Mouse (Mus musculus): ENCODE results near the gene Gpr3. TPM values are rescaled to one million over a fixed set of nuclear protein-coding genes. Genes with fewer than 3 reads are reported as not detected.

Gpr3 gene
- polyA plus RNA-seq, 1 experiment from 2014 or later, result 0.10 TPM

DNA sequence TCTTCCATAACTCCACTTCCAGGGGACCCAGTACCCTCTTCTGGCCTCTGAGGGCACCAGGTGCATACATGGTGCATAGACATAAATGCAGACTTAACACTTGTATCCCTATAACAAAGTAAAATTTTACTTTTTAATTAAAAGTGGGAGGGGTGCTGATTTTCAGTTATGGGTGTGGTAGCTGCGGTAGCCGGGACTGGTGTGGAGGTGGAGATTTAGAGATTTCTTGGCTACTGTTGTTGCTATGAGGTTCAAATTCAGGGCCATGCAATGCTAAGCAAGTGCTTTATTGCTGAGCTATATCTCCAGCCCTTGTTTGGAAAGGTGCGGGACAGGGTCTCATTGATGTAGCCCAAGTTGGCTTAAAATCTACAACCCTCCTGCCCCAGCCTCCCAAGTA lies 6.4 kb upstream of the Gpr3 start:
- Histone ChIP-seq H3K36me3 (ENCODE audit: insufficient read depth, low read length) (no peaks in the 10 kb centered on the region), H3K4me2 (replicated peaks; ENCODE audit: low read depth, low read length) (no peak overlapping the region), H3K27ac (ENCODE audit: low read length) (no peak overlapping the region), H3K4me1 (ENCODE audit: insufficient read depth, low read length) (peaks cover 20% of the 10 kb centered on the region), H3K9ac (replicated peaks; ENCODE audit: low read length) (no peak overlapping the region), H3K4me3 (ENCODE audit: low read length) (no peak overlapping the region), H3K27me3 (ENCODE audit: insufficient read depth, low read length) (peaks cover 10% of the 10 kb centered on the region), H3K9me3 (ENCODE audit: low read length) (no peaks in the 10 kb centered on the region)
- WGBS, result 92% methylated on average over 3 of the region's 3 CpGs
- no peak for ATAC-seq (ENCODE audit: low FRiP score, low TSS enrichment)

DNA sequence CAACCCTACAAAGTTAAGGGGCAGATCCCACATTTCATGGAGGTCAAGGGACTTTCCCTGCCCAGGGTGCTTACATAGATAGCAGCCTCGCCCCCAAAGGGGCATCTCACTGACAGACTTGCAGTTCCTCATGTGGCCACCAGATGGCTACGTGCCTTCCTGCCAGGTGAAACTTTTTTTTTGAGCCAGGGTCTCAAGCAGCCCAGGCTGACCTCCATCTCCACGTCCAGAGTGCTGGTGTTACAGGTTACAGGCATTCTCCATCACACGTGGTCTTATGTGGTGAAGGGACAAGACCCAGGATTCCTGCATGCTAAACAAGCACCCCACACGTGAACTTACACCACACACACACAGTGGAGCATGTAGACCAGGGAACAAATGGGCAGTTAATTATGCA lies 5.3 kb upstream of the Gpr3 start:
- no peak overlapping the region for H3K4me3 ChIP-seq (ENCODE audit: low read length)
- no peak overlapping the region for H3K9ac ChIP-seq (replicated peaks; ENCODE audit: low read length)
- no peaks in the 10 kb centered on the region for H3K36me3 ChIP-seq (ENCODE audit: insufficient read depth, low read length)
- no peak overlapping the region for H3K4me2 ChIP-seq (replicated peaks; ENCODE audit: low read depth, low read length)
- ATAC-seq (ENCODE audit: low FRiP score, low TSS enrichment), result no peak
- peaks cover 14% of the 10 kb centered on the region for H3K27me3 ChIP-seq (ENCODE audit: insufficient read depth, low read length)
- H3K27ac ChIP-seq (ENCODE audit: low read length), result no peak overlapping the region
- no peaks in the 10 kb centered on the region for H3K9me3 ChIP-seq (ENCODE audit: low read length)
- WGBS, result 3% methylated on average over 5 of the region's 5 CpGs
- peaks cover 27% of the 10 kb centered on the region for H3K4me1 ChIP-seq (ENCODE audit: insufficient read depth, low read length)

DNA sequence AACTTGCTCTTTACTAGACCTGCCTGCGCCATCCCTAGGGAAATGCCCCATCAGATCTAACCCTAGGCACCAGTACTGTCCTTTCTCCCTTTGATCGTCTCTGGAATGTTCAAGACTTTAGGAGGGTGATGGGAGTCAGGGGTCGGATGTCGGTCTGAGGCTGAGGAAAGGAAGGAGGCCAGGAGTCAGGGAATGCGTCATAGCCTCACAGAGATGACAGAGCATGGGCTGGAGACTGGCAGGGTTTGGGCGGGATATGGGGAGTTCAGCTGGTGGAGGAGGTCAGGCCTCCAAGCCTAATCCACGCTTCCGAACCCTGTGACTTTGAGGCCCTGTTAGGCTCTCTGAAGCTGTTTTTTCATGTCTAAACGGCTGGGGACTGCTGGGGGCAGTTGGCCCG lies 1.3 kb upstream of the Gpr3 start:
- ATAC-seq (ENCODE audit: low FRiP score, low TSS enrichment), result no peak
- Histone ChIP-seq H3K4me1 (ENCODE audit: insufficient read depth, low read length) (peaks cover 20% of the 10 kb centered on the region), H3K27me3 (ENCODE audit: insufficient read depth, low read length) (peaks cover 9% of the 10 kb centered on the region), H3K9ac (replicated peaks; ENCODE audit: low read length) (no peak overlapping the region), H3K27ac (ENCODE audit: low read length) (no peak overlapping the region), H3K36me3 (ENCODE audit: insufficient read depth, low read length) (no peaks in the 10 kb centered on the region), H3K9me3 (ENCODE audit: low read length) (no peaks in the 10 kb centered on the region), H3K4me2 (replicated peaks; ENCODE audit: low read depth, low read length) (peak overlapping the region; percentile 100), H3K4me3 (ENCODE audit: low read length) (peak overlapping the region; percentile 69; the same call in 1 of the 2 replicates)
- WGBS, result 15% methylated on average over 10 of the region's 10 CpGs

DNA sequence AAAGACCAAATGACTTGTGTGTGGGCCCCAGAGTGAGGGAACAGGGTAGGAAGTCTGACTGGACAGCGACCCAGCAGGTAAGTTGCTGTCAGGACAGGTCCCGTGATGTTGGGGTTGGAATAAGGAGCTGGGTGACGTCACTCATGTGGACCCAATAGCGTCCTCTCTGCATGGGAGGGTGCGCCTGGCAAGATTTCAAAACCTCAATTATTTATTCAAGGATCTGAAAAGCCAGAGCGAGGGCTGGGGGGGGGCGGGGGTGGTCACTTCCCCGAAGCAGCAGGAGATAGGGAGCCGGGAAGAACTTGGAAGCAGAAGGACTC lies 893 bp upstream of the Gpr3 start:
- no peak for ATAC-seq (ENCODE audit: low FRiP score, low TSS enrichment)
- WGBS, result 3% methylated on average over 8 of the region's 9 CpGs

DNA sequence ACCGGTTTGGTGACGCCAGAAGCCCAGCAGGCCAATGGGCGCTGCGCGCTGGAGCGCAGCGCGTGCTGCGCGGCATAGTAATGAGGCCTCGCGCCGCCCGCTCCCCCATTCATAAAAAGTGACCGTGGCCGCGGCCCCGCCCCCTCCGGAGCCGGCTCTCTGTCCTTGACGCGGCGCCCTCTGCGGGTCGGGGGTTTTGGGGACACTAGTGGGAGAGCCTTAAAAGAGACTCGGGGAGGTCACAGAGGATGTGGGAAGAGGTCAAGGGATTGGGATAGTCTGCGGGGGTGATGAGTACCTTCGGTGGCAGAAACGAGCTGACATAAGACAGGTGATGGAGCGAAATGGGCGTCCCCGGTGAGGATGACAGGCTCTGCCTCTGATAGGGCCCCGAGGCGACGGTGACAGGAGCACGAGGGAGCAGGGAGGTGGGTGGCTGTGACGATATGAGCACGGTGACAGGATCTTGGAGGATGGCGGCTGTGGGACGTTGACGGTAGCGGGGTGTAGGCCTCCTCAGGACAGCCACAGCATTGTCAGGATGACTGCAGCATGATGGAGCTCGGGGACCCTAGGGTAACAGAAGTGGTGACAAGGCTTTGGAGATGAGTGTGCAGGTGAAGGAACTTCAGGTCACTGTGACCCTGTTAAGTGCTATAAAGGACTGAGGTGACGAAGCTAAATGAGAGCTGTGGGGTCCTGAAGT lies 379 bp upstream of the Gpr3 start:
- no peak overlapping the region for H3K27ac ChIP-seq (ENCODE audit: low read length)
- H3K4me1 ChIP-seq (ENCODE audit: insufficient read depth, low read length), result peaks cover 20% of the 10 kb centered on the region
- peak; percentile 85 for ATAC-seq (ENCODE audit: low FRiP score, low TSS enrichment)
- H3K9ac ChIP-seq (replicated peaks; ENCODE audit: low read length), result peak overlapping the region; percentile 66
- peak overlapping the region; percentile 100 for H3K4me2 ChIP-seq (replicated peaks; ENCODE audit: low read depth, low read length)
- H3K9me3 ChIP-seq (ENCODE audit: low read length), result no peaks in the 10 kb centered on the region
- H3K4me3 ChIP-seq (ENCODE audit: low read length), result peak overlapping the region; percentile 69
- WGBS, result 2% methylated on average over 44 of the region's 44 CpGs
- H3K36me3 ChIP-seq (ENCODE audit: insufficient read depth, low read length), result no peaks in the 10 kb centered on the region
- peaks cover 9% of the 10 kb centered on the region for H3K27me3 ChIP-seq (ENCODE audit: insufficient read depth, low read length)

More for the DNA sequence above, 893 bp upstream of the Gpr3 start:
- Histone ChIP-seq H3K4me1 (ENCODE audit: insufficient read depth, low read length) (peaks cover 20% of the 10 kb centered on the region), H3K36me3 (ENCODE audit: insufficient read depth, low read length) (no peaks in the 10 kb centered on the region), H3K27ac (ENCODE audit: low read length) (no peak overlapping the region), H3K4me3 (ENCODE audit: low read length) (peak overlapping the region; percentile 69), H3K9me3 (ENCODE audit: low read length) (no peaks in the 10 kb centered on the region), H3K4me2 (replicated peaks; ENCODE audit: low read depth, low read length) (peak overlapping the region; percentile 100), H3K27me3 (ENCODE audit: insufficient read depth, low read length) (peaks cover 9% of the 10 kb centered on the region), H3K9ac (replicated peaks; ENCODE audit: low read length) (peak overlapping the region; percentile 66; the same call in 1 of the 2 replicates)

DNA sequence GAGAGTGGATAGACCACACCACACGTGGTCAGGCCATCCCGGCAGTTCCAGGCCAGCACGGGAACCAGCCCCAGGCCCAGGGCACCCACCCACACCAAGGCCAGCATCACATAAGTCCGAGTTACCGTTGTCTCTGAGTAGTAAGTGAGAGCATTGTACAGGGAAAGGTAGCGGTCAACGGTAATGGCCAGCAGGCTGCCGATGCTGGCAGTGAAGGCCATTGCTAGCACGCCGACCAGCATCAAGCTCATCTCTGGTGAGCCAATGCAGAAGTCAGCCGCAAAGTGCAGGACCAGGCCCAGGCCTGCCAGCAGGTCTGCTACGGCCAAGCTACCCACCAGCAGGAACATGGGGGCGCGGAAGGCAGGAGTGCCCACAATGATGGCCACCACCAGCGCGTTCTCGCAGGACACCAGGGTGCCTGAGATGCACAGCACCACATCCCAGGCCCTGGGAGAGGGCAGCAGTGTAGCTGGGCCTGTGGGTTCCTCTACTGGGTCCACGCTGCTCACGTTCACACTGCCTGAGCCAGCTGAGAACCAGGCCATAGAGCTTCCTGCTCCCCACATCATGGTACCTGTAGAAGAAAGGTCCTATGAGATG lies 1.4 kb downstream of the Gpr3 start:
- Histone ChIP-seq H3K27me3 (ENCODE audit: insufficient read depth, low read length) (peaks cover 9% of the 10 kb centered on the region), H3K36me3 (ENCODE audit: insufficient read depth, low read length) (no peaks in the 10 kb centered on the region), H3K4me2 (replicated peaks; ENCODE audit: low read depth, low read length) (no peak overlapping the region), H3K4me1 (ENCODE audit: insufficient read depth, low read length) (peaks cover 20% of the 10 kb centered on the region), H3K27ac (ENCODE audit: low read length) (no peak overlapping the region), H3K9ac (replicated peaks; ENCODE audit: low read length) (no peak overlapping the region), H3K4me3 (ENCODE audit: low read length) (no peak overlapping the region), H3K9me3 (ENCODE audit: low read length) (no peaks in the 10 kb centered on the region)
- 95% methylated on average over 19 of the region's 19 CpGs for WGBS
- no peak for ATAC-seq (ENCODE audit: low FRiP score, low TSS enrichment)

GRCm38 (mm10) chr4:133210023-133210787 lies 2.1 kb downstream of the Gpr3 start:
- Histone ChIP-seq H3K4me3 (ENCODE audit: low read length) (no peak overlapping the region), H3K4me1 (ENCODE audit: insufficient read depth, low read length) (peaks cover 21% of the 10 kb centered on the region), H3K9ac (replicated peaks; ENCODE audit: low read length) (no peak overlapping the region), H3K27me3 (ENCODE audit: insufficient read depth, low read length) (peaks cover 9% of the 10 kb centered on the region), H3K9me3 (ENCODE audit: low read length) (no peaks in the 10 kb centered on the region), H3K36me3 (ENCODE audit: insufficient read depth, low read length) (no peaks in the 10 kb centered on the region), H3K27ac (ENCODE audit: low read length) (no peak overlapping the region), H3K4me2 (replicated peaks; ENCODE audit: low read depth, low read length) (no peak overlapping the region)
- 89% methylated on average over 24 of the region's 24 CpGs for WGBS
- no peak for ATAC-seq (ENCODE audit: low FRiP score, low TSS enrichment)

- Histone ChIP-seq H3K4me3 (ENCODE audit: low read length) (no peak overlapping the region), H3K9me3 (ENCODE audit: low read length) (no peaks in the 10 kb centered on the region), H3K4me1 (ENCODE audit: insufficient read depth, low read length) (peaks cover 29% of the 10 kb centered on the region), H3K36me3 (ENCODE audit: insufficient read depth, low read length) (no peaks in the 10 kb centered on the region), H3K27ac (ENCODE audit: low read length) (no peak overlapping the region), H3K4me2 (replicated peaks; ENCODE audit: low read depth, low read length) (no peak overlapping the region), H3K27me3 (ENCODE audit: insufficient read depth, low read length) (peaks cover 8% of the 10 kb centered on the region), H3K9ac (replicated peaks; ENCODE audit: low read length) (no peak overlapping the region)
- 8% methylated on average over 11 of the region's 11 CpGs for WGBS
- peak; percentile 28; the same call in 1 of the 2 replicates for ATAC-seq (ENCODE audit: low FRiP score, low TSS enrichment)
Measured at GRCm38 (mm10) chr4:133209366-133209765, 3.0 kb downstream of the Gpr3 start.

- ATAC-seq (ENCODE audit: low FRiP score, low TSS enrichment), result no peak
- Histone ChIP-seq H3K36me3 (ENCODE audit: insufficient read depth, low read length) (no peaks in the 10 kb centered on the region), H3K4me3 (ENCODE audit: low read length) (no peak overlapping the region), H3K9me3 (ENCODE audit: low read length) (no peaks in the 10 kb centered on the region), H3K4me2 (replicated peaks; ENCODE audit: low read depth, low read length) (no peak overlapping the region), H3K9ac (replicated peaks; ENCODE audit: low read length) (peak overlapping the region; percentile 35), H3K4me1 (ENCODE audit: insufficient read depth, low read length) (peaks cover 30% of the 10 kb centered on the region), H3K27ac (ENCODE audit: low read length) (peak overlapping the region; percentile 15; the same call in 1 of the 2 replicates), H3K27me3 (ENCODE audit: insufficient read depth, low read length) (no peaks in the 10 kb centered on the region)
- WGBS, result 17% methylated on average over 7 of the region's 7 CpGs
Measured at GRCm38 (mm10) chr4:133204379-133204778, 8.0 kb downstream of the Gpr3 start.

GRCm38 (mm10) chr4:133203591-133203990 lies 8.7 kb downstream of the Gpr3 start:
- Histone ChIP-seq H3K9me3 (ENCODE audit: low read length) (no peaks in the 10 kb centered on the region), H3K4me1 (ENCODE audit: insufficient read depth, low read length) (peaks cover 38% of the 10 kb centered on the region), H3K4me2 (replicated peaks; ENCODE audit: low read depth, low read length) (no peak overlapping the region), H3K36me3 (ENCODE audit: insufficient read depth, low read length) (no peaks in the 10 kb centered on the region), H3K27ac (ENCODE audit: low read length) (no peak overlapping the region), H3K4me3 (ENCODE audit: low read length) (no peak overlapping the region), H3K27me3 (ENCODE audit: insufficient read depth, low read length) (no peaks in the 10 kb centered on the region), H3K9ac (replicated peaks; ENCODE audit: low read length) (no peak overlapping the region)
- 76% methylated on average over 3 of the region's 3 CpGs for WGBS
- ATAC-seq (ENCODE audit: low FRiP score, low TSS enrichment), result no peak

All from kidney, embryonic 16.5 days (tissue).